Mouse (Mus musculus) ZHBTc4 (cell line): ENCODE results near the gene S100a5.

ENCODE experiments used
- DNase-seq: peaks from one replicate; pipeline ENCODE4 v3.0.0-alpha.2; 2011; ENCODE audit warnings: low read depth, low spot score

S100a5 gene

GRCm38 (mm10) chr3:90608223-90608622, at the start of gene S100a5:
Gene S100a5, plus strand, starts transcription at chr3:90608523.
- no peak for DNase-seq

- no peak for DNase-seq
Observed at GRCm38 (mm10) chr3:90560008-90560628, 48.2 kb upstream of the S100a5 start, which contains the start of gene S100a3. Gene S100a3, plus strand, starts transcription at chr3:90560578.

GRCm38 (mm10) chr3:90574691-90575090, 33.6 kb upstream of the S100a5 start:
- no peak for DNase-seq

- DNase-seq = no peak
Observed at GRCm38 (mm10) chr3:90575320-90575719, 33.0 kb upstream of the S100a5 start.

GRCm38 (mm10) chr3:90576351-90577001, 31.8 kb upstream of the S100a5 start:
- no peak for DNase-seq

- no peak for DNase-seq
Observed at GRCm38 (mm10) chr3:90579433-90579832, 28.9 kb upstream of the S100a5 start.

- no peak for DNase-seq
Observed at GRCm38 (mm10) chr3:90581141-90581540, 27.2 kb upstream of the S100a5 start.

GRCm38 (mm10) chr3:90582156-90582555, 26.2 kb upstream of the S100a5 start:
- peak; percentile 60 for DNase-seq

GRCm38 (mm10) chr3:90582556-90582955, 25.8 kb upstream of the S100a5 start:
- DNase-seq = no peak

- no peak for DNase-seq
Observed at GRCm38 (mm10) chr3:90583893-90584292, 24.4 kb upstream of the S100a5 start.

GRCm38 (mm10) chr3:90585595-90585994, 22.7 kb upstream of the S100a5 start:
- DNase-seq = peak; percentile 92

- DNase-seq = no peak
Observed at GRCm38 (mm10) chr3:90586016-90586643, 22.2 kb upstream of the S100a5 start.

- DNase-seq = peak; percentile 73
Observed at GRCm38 (mm10) chr3:90586906-90587305, 21.4 kb upstream of the S100a5 start.

- peak; percentile 12 for DNase-seq
Observed at GRCm38 (mm10) chr3:90587361-90588101, 20.8 kb upstream of the S100a5 start.

GRCm38 (mm10) chr3:90589390-90589789, 18.9 kb upstream of the S100a5 start:
- no peak for DNase-seq

GRCm38 (mm10) chr3:90589947-90590346, 18.4 kb upstream of the S100a5 start, which contains the start of gene S100a2:
Gene S100a2, plus strand, starts transcription at chr3:90590247.
- no peak for DNase-seq

GRCm38 (mm10) chr3:90594466-90594865, 13.9 kb upstream of the S100a5 start:
- no peak for DNase-seq

- no peak for DNase-seq
Observed at GRCm38 (mm10) chr3:90595556-90595955, 12.8 kb upstream of the S100a5 start.

GRCm38 (mm10) chr3:90596810-90597209, 11.5 kb upstream of the S100a5 start:
- DNase-seq = no peak

GRCm38 (mm10) chr3:90597736-90598135, 10.6 kb upstream of the S100a5 start:
- DNase-seq = no peak

- DNase-seq = no peak
Observed at GRCm38 (mm10) chr3:90598212-90598611, 10.1 kb upstream of the S100a5 start.

GRCm38 (mm10) chr3:90599401-90599800, 8.9 kb upstream of the S100a5 start:
- DNase-seq = no peak
